Mouse (Mus musculus) testis, adult 2 months (tissue): ENCODE data around the gene Sost.

Experiments used
- CTCF ChIP-seq: fragments of 200-500 bp; IDR thresholded peaks from 2 replicates; pipeline ENCODE4 v1.5.1; 2012; ENCODE audit warnings: low read depth, mild to moderate bottlenecking, inconsistent platforms, low read length, moderate library complexity; ENCODE audit not compliant: control insufficient read depth, insufficient read depth, insufficient replicate concordance
- POLR2A ChIP-seq: fragments of 200-500 bp; IDR thresholded peaks from 2 replicates; pipeline ENCODE4 v1.6.1; 2012; ENCODE audit warnings: low read depth, mild to moderate bottlenecking, inconsistent platforms, low read length, moderate library complexity; ENCODE audit not compliant: control insufficient read depth

GRCm38 (mm10) chr11:102008372-102008771, 41.6 kb upstream of the Sost start:
- TF ChIP-seq POLR2A (no peak), CTCF (no peak)
